Mouse (Mus musculus) kidney, postnatal 0 days (tissue): Measurements from ENCODE around the gene Gm7849. TPM values are rescaled to one million over a fixed set of nuclear protein-coding genes. Genes with fewer than 3 reads are reported as not detected.
"Not testable (repeated sequence)": the region's sequence is repeated elsewhere in the genome, so short reads cannot be mapped to it uniquely, and the experiment has no call there.

ENCODE experiments used
- ATAC-seq: fragments of 200-750 bp; cut with Nextera tagmentation; replicated peaks from 2 replicates; pipeline ENCODE4 v1.8.0; 2017; ENCODE audit warnings: low read depth, moderate number of reproducible peaks, moderate TSS enrichment, moderate library complexity; ENCODE audit not compliant: low FRiP score
- DNase-seq: peaks from one replicate; pipeline ENCODE4 v3.0.0-alpha.2; 2016; ENCODE audit warnings: low spot score
- H3K27ac ChIP-seq: fragments of 300-500 bp; sonication (generic); 2 replicates; pipeline ENCODE4 v1.5.1; 2014; ENCODE audit warnings: mild to moderate bottlenecking
- H3K27me3 ChIP-seq: fragments of 300-500 bp; sonication (generic); 2 replicates; pipeline ENCODE4 v1.6.1; 2014; ENCODE audit warnings: low read length, mixed read lengths; ENCODE audit not compliant: insufficient read depth
- H3K36me3 ChIP-seq: fragments of 300-500 bp; sonication (generic); 2 replicates; pipeline ENCODE4 v1.6.1; 2014; ENCODE audit warnings: low read length, mixed read lengths; ENCODE audit not compliant: insufficient read depth
- H3K4me1 ChIP-seq: fragments of 300-500 bp; sonication (generic); replicated peaks from 2 replicates; pipeline ENCODE4 v1.6.1; 2014; ENCODE audit warnings: antibody characterized with exemption, low read length, mixed read lengths; ENCODE audit not compliant: insufficient read depth
- H3K4me2 ChIP-seq: fragments of 300-500 bp; sonication (generic); 2 replicates; pipeline ENCODE4 v1.6.1; 2014; ENCODE audit warnings: mild to moderate bottlenecking, low read length, moderate library complexity, mixed read lengths
- H3K4me3 ChIP-seq: fragments of 300-500 bp; sonication (generic); replicated peaks from 2 replicates; pipeline ENCODE4 v1.5.1; 2014; ENCODE audit warnings: low read depth, low read length
- H3K9ac ChIP-seq: fragments of 300-500 bp; sonication (generic); 2 replicates; pipeline ENCODE4 v1.6.1; 2014; ENCODE audit warnings: low read depth, low read length
- H3K9me3 ChIP-seq: fragments of 300-500 bp; sonication (generic); replicated peaks from 2 replicates; pipeline ENCODE4 v1.6.1; 2016; ENCODE audit warnings: low read length, inconsistent platforms, mixed read lengths
- WGBS: fragments of 180-500 bp; shearing (Covaris S2); extraction: QIAGEN DNeasy Blood & Tissue Kit; methylation state at CpG from one replicate; pipeline ENCODE4 v1.1.7; 2014; 5-methylcytosine and 5-hydroxymethylcytosine counted together
- polyA plus RNA-seq: library from polyadenylated mRNA; unstranded; fragments of >200 nt; fragmentation: Nextera tagmentation; extraction: Ambion mirVana; gene quantifications from 2 replicates; pipeline ENCODE4 v1.2.1, GENCODE M21; 2015

Gene Gm7849
- not detected in 2 replicates for polyA plus RNA-seq

GRCm38 (mm10) chr8:21456460-21456859, at the start of gene Gm7849:
TSS of gene Gm7849 (minus strand) at chr8:21456560.
- not testable (repeated sequence) for H3K27ac ChIP-seq, H3K4me1 ChIP-seq, H3K4me2 ChIP-seq, ATAC-seq, H3K27me3 ChIP-seq, H3K36me3 ChIP-seq, H3K4me3 ChIP-seq, DNase-seq, H3K9me3 ChIP-seq, H3K9ac ChIP-seq
- WGBS: no CpG with 5 or more reads among the region's 1 CpGs

GRCm38 (mm10) chr8:21427111-21427510, 29.2 kb downstream of the Gm7849 start, which contains the start of gene Defa36:
TSS of gene Defa36 (plus strand) at chr8:21427411.
- H3K4me2 ChIP-seq, H3K36me3 ChIP-seq, H3K4me3 ChIP-seq, H3K27ac ChIP-seq, DNase-seq, H3K9ac ChIP-seq, H3K27me3 ChIP-seq, H3K4me1 ChIP-seq, ATAC-seq, H3K9me3 ChIP-seq: not testable (repeated sequence)
- no CpG with 5 or more reads among the region's 1 CpGs for WGBS

Other genes starting within 250 kb of the Gm7849 start
- gene Gm15292, start 206.8 kb downstream of the Gm7849 start, polyA plus RNA-seq: not detected in 2 replicates
- not detected in 2 replicates for gene Defa27, start 141.0 kb downstream of the Gm7849 start, polyA plus RNA-seq
- gene Defa29, start 129.5 kb downstream of the Gm7849 start, polyA plus RNA-seq: not detected in 2 replicates
- gene Defa2, start 78.0 kb downstream of the Gm7849 start, polyA plus RNA-seq: not detected in 2 replicates
- gene Defa33, start 64.7 kb downstream of the Gm7849 start, polyA plus RNA-seq: not detected in 2 replicates
- not detected in 2 replicates for gene Defa36, start 29.1 kb downstream of the Gm7849 start, polyA plus RNA-seq
- gene Defa20, start 52.7 kb upstream of the Gm7849 start, polyA plus RNA-seq: not detected in 2 replicates
- gene Defa32, start 72.5 kb upstream of the Gm7849 start, polyA plus RNA-seq: not detected in 2 replicates
- gene Defa37, start 108.8 kb upstream of the Gm7849 start, polyA plus RNA-seq: not detected in 2 replicates
- not detected in 2 replicates for gene Defa28, start 126.4 kb upstream of the Gm7849 start, polyA plus RNA-seq
- not detected in 2 replicates for gene Gm7861, start 137.9 kb upstream of the Gm7849 start, polyA plus RNA-seq
- gene Defa26, start 161.6 kb upstream of the Gm7849 start, polyA plus RNA-seq: not detected in 2 replicates
- not detected in 2 replicates for gene Defa17, start 199.2 kb upstream of the Gm7849 start, polyA plus RNA-seq
- gene Defa34, start 209.2 kb upstream of the Gm7849 start, polyA plus RNA-seq: not detected in 2 replicates
- not detected in 2 replicates for gene AY761184, start 247.1 kb upstream of the Gm7849 start, polyA plus RNA-seq